Mouse (Mus musculus): ENCODE measurements around the gene Myo1c.
A peak's percentile ranks its signal among the peaks of the same experiment; 100 is the strongest.

Gene Myo1c

DNA sequence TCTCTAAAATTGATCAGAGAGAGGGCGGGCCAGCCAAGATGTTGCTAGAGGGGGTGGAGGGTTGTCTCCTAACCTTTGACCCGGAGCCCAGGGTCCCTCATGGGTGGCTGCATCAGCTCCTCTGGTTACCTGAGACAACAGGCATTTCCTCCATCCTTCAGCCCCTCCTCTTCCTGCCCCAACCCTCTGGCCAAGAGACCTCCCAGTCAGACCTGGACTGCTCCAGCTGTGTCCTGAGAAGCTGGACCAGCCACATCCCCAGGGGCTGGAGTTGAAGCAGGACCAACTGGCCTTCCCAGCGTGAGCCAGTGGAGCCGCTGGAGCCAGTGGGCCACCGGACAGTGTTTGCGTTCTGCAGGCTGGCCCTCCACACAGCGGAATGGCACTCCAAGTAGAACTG, at the start of gene Myo1c:
TSS of gene Myo1c (plus strand) at position 194 of the 400 bp plus-strand sequence.
- no peak for DNase-seq (ENCODE audit: low read depth)

GRCm38 (mm10) chr11:75604826-75605225, 45.5 kb upstream of the Myo1c start:
- no peak for DNase-seq (ENCODE audit: low read depth)

DNA sequence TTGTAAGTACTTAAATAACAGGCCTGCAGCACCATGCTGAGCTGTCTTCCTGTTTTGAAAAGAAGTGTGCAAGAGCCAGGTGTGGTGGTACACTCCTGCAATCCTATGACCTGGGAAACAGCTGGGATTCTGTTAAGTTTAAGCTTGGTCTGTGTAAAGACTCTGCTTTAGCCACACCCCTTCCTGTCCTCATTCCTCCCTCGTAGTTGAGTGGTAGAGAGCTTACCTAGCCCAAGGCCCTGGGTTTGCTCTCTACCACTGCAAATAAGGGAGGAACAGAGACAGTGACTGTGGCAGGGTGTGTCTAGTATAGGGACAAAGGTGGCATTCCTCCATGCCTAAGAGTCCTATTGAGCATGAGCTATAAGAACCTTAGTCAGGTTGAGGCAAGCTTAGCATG, 45.0 kb upstream of the Myo1c start:
- no peak for DNase-seq (ENCODE audit: low read depth)

DNA sequence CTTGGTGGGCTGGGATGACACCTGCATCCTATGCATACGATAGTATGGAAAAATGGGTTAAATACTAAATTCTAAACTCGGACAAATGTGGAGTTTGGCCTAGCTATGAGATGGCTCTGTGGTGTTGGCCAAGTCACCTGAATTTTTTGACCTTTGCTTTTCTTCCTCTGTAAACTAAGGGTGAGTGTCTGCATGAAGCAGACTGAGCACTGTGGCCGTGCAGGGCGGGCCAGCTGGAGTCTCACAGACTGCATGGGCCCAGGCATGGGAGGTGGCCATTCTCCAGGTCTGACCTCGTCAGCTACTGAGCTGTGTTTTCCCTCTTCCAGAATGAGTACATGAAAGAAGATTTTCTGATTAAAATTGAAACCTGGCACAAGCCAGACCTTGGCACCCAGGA, 41.5 kb upstream of the Myo1c start:
- DNase-seq (ENCODE audit: low read depth), result no peak

GRCm38 (mm10) chr11:75610021-75610420, 40.3 kb upstream of the Myo1c start:
- DNase-seq (ENCODE audit: low read depth), result no peak

GRCm38 (mm10) chr11:75614769-75615168, 35.5 kb upstream of the Myo1c start:
- DNase-seq (ENCODE audit: low read depth), result no peak

DNA sequence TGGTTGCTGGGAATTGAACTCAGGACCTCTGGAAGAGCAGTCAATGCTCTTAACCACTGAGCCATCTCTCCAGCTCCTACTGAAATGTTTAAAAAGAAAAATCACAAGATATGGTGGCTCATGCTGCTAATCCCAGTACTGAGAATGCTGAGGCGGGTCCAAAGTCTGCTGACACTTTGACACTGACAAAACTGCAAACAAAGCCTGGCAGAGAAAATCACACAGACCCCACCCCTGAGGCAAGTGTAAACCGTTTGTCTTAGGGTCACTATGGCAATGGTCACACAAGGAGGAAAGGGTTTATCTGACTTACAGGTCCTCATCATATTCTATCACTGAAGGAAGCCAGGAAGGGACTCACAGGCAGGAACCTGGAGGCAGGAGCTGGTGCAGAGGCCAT, 34.7 kb upstream of the Myo1c start:
- no peak for DNase-seq (ENCODE audit: low read depth)

- peak; percentile 19 for DNase-seq (ENCODE audit: low read depth)
Observed at GRCm38 (mm10) chr11:75619133-75619532, 31.2 kb upstream of the Myo1c start.

GRCm38 (mm10) chr11:75620136-75620780, 30.0 kb upstream of the Myo1c start:
- DNase-seq (ENCODE audit: low read depth), result no peak

DNA sequence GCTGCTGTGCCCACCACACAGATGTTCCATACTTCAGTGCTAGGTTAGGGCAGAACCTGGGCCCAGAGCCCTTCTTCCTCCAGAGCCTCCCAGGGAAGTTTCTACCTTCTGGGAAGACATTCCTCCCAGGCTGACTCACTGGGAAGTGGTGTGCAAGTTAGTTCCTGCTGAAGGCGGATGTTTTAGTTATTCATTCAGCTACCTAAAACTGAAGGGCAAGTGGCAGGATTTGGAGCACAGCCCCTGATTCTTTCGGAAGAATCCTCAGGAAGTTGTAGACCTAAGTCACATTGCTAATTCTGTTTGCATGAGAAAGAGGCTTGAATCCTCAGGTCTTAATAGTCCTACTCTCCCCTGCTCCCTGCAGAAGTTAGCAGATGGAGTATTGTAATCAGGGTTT, 28.9 kb upstream of the Myo1c start:
- no peak for DNase-seq (ENCODE audit: low read depth)

DNA sequence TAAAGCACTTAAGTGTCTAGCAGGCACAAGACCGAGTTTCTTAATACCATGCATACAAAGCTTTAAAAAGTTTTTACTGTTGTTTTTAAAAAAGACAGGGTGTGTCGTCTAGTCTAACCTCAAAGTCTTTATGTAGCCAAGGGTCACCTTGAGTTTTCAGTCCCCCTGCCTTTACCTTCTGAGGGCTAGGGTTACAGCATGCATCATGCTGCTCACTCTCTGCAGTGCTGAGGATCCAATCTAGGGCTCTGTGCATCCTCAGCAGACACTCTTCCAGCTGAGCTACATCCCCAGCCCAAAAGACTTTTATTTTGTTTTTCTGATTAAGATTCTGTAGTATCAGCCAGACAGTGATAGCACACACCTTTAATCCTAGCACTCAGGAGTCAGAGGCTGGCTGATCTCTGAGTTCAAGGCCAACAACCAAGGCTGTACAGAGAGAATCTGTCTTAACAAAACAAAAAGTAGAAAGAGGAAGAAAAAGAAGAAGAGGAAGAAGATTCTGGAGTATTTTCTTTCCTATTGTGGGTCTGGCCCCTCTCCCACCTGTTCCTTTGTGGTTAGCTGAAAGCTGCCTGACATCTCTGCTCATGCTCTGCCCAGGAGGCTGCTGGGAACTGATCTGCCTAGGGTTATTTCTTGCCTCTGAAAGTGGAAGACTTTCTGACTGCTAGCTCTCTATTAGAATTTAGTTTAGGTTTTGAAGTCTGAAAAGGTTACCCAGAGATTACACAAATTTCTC, 27.5 kb upstream of the Myo1c start:
- no peak for DNase-seq (ENCODE audit: low read depth)

GRCm38 (mm10) chr11:75624102-75624554, 26.2 kb upstream of the Myo1c start:
- no peak for DNase-seq (ENCODE audit: low read depth)

DNA sequence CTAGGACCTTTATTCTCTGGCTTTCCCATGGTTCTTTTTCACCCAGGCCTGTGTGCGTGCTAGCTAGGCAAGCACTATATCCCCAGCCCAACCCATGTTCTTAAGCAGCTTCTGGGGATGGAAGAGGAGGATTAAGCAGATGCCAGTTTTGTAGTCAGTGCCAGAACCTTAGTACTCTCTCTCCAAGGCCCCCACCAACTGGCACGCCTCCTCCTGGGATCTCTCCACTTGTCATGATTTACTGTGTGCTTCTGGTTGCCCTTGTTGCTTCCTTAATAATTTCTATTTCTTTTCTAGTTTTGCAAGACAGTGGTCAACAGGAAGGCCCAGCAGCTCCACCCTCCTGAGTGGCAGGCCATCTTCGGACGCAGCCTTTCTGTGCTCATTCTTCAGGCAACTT, 24.5 kb upstream of the Myo1c start:
- DNase-seq (ENCODE audit: low read depth), result no peak

DNA sequence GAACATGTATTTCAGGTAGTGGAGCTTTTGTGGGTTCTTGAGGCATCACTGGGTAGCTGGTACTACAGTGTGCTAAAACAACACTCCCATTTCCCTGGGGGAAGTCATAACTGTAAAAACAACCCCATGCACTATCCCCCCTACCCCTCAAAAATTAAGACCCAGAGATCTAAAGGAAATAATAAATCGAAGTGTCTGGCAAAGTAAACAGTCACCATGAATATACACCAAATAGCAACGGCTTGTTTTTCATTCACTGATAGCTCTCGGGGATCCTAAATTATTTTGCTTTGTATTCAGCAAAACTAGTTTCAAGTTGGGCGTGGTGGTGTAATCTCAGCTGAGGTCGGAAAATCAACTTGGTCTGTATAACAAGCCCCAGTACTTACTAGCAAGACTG, 20.2 kb upstream of the Myo1c start:
- DNase-seq (ENCODE audit: low read depth), result no peak

GRCm38 (mm10) chr11:75630645-75631229, 19.6 kb upstream of the Myo1c start, which contains the start of gene Inpp5k:
Gene Inpp5k (plus strand): TSS chr11:75630988.
- DNase-seq (ENCODE audit: low read depth), result peak; percentile 96

DNA sequence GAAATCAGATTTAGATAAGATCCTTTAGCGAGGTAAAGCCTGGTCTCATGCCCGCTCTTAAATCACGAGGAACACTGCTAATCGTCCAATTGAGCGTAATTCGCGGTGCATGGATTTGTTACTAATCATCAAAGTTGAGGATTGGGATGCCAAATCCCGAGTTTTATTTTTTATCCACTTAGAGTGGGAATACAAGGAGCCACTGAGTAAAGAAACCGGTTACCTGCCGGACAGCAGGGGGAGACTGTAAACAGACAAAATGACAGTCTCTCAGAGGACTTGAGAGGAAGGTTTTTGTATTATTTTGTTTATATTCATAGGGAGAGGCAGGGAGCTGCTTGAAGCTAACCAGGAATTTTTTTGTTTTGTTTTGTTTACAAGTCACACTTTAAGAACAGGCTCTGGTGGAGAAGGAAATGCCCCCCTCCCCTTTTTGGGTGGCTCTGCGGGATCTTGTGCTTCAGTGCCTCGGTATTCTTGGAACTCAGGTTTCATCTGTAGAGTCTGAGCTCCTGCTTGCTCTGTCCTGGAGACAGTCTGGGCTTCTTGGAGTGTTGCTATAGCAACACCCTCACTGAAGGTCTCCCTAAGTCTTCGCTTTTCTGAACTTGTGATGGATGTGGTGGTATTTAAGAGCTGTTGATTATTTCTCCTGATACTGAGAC, 18.6 kb upstream of the Myo1c start:
- peak; percentile 34 for DNase-seq (ENCODE audit: low read depth)

DNA sequence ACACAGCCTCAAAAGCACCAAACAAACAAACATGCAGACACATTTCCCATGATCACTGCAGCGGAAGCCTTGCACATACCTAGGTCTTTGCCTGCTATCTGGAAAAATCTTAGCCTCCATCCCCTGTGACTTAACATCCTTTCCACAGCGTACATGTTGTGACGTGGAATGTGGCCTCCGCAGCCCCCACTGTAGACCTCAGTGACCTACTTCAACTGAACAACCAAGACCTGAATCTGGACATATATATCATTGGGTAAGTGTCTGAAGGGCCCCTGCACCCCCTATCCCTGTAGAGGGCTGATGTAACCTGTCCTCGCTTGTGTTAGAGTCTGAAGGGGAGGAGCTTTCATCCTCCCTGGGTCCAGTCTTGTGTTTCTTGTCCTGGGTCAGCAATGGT, 17.4 kb upstream of the Myo1c start:
- no peak for DNase-seq (ENCODE audit: low read depth)

GRCm38 (mm10) chr11:75634801-75635200, 15.5 kb upstream of the Myo1c start:
- no peak for DNase-seq (ENCODE audit: low read depth)

DNA sequence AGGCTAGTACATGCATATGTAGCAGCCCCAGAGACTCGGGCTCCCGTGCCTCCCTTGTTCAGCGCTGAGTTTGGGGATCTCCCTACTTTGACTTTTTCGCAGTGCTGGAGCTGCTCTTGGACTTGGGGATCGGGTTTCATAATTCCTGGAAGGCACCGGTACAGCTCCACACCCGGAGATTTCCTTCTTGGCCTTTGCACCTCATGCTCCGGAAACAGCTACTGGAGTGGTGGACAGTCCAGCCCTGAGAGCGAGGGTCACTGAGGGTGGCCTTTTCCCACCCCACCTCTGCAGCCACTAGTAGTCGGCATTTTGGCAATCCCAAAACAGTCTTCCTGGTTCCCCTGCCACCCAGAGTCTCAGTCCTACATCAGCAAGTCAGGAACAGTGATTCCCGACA, 15.0 kb upstream of the Myo1c start:
- no peak for DNase-seq (ENCODE audit: low read depth)

DNA sequence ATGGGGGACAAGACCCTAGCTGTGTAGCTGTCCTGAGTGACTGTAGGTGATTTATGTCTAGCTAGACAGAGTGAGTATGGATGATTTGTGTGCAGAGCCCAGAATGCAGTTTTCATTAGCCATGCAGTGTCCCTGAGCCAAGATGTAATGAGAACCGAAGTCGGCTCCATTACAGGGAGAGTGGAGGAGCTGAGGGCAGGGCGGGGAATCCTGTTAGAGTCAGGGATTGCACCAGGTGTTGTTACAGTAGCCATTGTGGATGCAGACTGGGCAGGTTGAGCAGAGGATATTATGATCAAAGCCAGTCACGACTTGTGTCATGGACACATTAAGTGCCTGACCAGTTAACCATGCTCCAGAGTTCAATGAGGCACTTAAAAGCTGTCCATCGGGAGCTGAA, 7.0 kb upstream of the Myo1c start:
- DNase-seq (ENCODE audit: low read depth), result no peak

- no peak for DNase-seq (ENCODE audit: low read depth)
Observed at GRCm38 (mm10) chr11:75644684-75645083, 5.6 kb upstream of the Myo1c start.

- DNase-seq (ENCODE audit: low read depth), result no peak
Observed at GRCm38 (mm10) chr11:75647681-75648211, 2.6 kb upstream of the Myo1c start.
